Mouse (Mus musculus) large intestine, adult 2 months (tissue): ENCODE measurements around the gene Nampt. TPM values are rescaled to one million over a fixed set of nuclear protein-coding genes. Genes with fewer than 3 reads are reported as not detected.

Source experiments
- DNase-seq: peaks from one replicate; pipeline ENCODE4 v3.0.0-alpha.2; 2012; ENCODE audit warnings: low read depth, low spot score
- WGBS: fragments of 180-500 bp; shearing (Covaris S2); methylation state at CpG from one replicate; pipeline ENCODE4 v1.1.7; 2018; 5-methylcytosine and 5-hydroxymethylcytosine counted together
- polyA plus RNA-seq: library from polyadenylated mRNA; depleted of rRNA; stranded (reverse); fragments of >200 nt; gene quantifications from 2 replicates; pipeline ENCODE4 v1.2.3, GENCODE M21; 2012; rRNA removed

Nampt gene
- polyA plus RNA-seq = 12.3 and 13.1 TPM in 2 replicates

- 3% methylated on average over 5 of the region's 5 CpGs for WGBS
- no peak for DNase-seq
Observed at GRCm38 (mm10) chr12:32819416-32819815, at the start of gene Nampt. Nampt (plus strand) TSS chr12:32819545.

- DNase-seq = no peak
- WGBS = 84% methylated on average over 4 of the region's 4 CpGs
Observed at GRCm38 (mm10) chr12:32770766-32771165, 48.6 kb upstream of the Nampt start.

- no peak for DNase-seq
- 79% methylated on average over 5 of the region's 5 CpGs for WGBS
Observed at GRCm38 (mm10) chr12:32774592-32774991, 44.8 kb upstream of the Nampt start.

- DNase-seq = no peak
- 66% methylated on average over 3 of the region's 3 CpGs for WGBS
Observed at GRCm38 (mm10) chr12:32789092-32789491, 30.3 kb upstream of the Nampt start.

DNA sequence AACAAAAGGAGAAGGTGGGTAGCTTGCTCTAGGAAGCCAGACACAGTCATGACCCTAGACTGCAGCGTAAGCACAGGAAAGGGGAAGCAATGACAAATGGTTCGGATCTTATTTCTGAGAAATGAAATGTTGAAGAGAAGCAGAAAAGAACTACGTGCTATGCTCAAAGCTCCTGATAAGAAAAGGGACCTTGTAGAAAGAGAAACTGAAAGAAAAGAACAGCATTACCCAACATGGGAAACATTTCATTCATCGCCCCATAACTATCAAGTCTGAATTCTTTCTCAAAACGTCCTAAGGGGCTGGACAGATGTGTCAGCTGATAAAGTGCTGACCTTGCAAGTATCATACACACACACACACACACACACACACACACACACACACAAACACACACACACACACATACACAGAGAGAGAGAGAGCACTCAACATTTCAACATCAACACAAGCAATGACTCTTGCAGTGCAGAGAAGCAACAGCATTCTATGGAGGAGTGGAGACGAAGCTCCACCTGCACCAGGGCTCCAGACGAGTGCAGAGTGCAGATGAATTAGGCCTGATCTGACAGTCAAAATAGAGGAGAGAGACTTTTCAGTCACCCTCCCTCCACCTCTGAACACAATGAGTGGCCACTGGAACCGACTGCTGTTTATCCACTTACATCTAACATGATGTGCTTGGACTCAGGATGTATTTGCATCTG lies 23.4 kb upstream of the Nampt start:
- WGBS = 61% methylated on average over 8 of the region's 8 CpGs
- no peak for DNase-seq

- 70% methylated on average over 3 of the region's 3 CpGs for WGBS
- DNase-seq = no peak
Observed at GRCm38 (mm10) chr12:32797438-32797837, 21.9 kb upstream of the Nampt start.

GRCm38 (mm10) chr12:32801078-32801477 lies 18.3 kb upstream of the Nampt start:
- DNase-seq = no peak
- WGBS = 64% methylated on average over 7 of the region's 7 CpGs

DNA sequence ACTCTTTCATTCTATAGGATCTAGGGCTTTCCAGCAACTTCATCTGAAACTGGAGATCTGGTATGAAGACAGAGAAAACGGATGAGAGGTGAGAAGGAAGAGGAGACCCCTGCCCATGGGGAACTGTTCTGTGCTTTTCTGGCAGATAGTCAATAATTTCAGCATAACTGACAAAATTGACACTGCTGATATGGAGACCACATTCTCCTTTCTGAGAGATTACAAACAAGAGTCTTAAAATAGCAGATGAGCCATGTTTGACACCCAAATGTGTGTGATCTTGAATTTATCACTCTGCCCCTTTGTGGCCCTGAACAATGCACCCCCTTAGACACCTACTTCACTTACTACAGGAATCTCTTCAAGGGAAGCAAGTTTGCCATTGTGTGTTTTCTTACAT lies 13.8 kb upstream of the Nampt start:
- no peak for DNase-seq
- WGBS = 77% methylated on average over 1 of the region's 1 CpGs

DNA sequence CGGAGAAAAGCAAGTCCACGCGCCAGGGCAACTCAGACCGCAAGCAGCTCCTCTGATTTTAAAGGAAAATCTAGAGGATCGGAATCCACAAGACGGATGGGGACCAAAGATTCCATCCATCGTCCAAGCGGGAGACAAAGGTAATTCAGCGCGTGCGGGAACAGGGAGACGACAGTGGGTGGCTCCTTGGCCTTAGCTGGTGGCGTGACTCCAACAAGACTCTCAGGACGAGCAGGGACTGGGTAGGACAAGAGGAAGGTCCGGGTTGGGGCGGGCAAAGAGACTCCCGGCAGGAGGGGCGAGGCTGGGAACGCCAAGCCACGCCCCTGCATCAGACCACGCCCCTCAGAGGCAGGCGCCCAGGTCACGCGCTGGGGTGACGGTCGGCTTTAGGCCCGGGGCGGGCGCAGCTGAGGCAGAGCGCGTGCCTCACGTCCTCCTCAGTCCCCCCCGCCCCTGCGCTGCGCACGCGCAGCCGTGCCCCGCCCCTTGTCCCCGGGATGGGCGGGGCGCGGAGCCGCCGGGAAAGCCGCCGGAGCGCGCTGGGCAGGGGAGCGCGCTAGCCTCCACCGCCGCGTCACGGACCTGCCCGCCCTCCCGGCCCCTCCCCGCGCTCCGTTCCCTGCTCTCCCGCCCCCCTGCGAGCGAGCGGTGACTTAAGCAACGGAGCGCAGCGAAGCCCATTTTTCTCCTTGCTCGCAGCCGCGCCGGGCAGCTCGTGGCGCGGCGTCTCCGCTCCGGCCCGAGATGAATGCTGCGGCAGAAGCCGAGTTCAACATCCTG lies 669 bp downstream of the Nampt start:
- WGBS = under 1% methylated on average over 78 of the region's 80 CpGs
- peak; percentile 92 for DNase-seq

DNA sequence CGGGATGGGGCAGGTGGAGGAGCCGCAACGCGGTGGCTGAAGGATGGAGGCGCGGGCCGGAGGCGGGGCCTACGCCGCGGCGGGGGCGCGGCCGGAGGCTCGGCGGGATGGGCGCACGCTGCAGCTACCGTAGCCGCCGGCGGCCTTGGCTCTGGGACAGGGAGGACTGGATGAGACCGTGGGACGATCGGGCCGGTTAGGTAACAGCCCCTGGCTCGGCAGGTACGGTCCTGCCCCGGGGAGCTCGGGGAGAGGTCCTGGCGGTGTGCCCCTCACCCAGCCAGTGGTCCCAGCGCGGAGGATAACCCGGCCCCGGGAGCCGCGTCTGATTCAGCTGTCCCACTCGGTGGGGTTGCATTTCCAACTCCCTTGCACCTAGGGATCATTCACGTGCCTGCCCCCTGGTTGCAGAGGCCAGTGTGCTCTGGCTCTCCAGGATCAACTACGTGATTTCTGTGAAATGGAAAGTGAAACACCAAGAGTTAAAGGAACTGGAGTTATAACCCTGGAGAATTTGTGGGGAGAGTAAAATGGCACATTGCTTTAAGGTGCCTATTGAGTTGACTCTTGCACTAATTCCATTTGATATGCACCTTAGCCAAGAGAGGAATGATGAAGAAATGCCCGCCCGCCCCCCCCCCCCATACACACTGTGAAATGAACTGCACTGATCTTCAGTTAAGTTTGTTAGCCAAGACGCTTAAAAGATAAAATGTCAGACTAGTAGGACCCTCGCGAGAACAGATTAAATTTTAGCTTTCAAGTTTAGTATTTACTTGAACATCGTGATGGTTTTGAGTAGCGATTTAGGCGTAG lies 1.6 kb downstream of the Nampt start:
- WGBS = under 1% methylated on average over 49 of the region's 49 CpGs
- peak; percentile 42 for DNase-seq

DNA sequence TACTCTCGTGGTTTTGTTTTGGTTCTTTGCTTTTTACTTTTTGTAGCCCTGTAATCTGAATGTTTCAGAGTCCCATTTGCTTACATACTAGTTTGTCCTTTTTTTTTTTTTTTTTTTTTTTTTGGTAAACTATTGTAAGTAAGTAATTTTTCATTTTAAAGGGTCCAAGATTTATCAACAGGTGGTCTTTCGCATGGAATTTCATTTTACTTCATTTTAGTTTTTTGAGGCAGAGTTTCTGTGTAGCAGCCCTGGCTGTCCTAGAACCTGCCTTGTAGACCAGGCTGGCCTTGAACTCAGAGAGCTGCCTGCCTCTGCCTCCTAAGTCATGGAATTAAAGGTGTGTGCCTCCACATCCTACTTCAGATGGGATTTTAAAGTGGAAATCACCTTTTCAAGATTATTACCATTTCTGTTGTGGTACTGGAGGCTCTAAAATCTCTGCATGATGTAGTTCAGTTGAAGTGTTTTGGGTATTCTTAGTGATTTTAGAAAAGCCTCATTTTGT lies 2.2 kb downstream of the Nampt start:
- WGBS = 42% methylated on average over 2 of the region's 2 CpGs
- DNase-seq = no peak

DNA sequence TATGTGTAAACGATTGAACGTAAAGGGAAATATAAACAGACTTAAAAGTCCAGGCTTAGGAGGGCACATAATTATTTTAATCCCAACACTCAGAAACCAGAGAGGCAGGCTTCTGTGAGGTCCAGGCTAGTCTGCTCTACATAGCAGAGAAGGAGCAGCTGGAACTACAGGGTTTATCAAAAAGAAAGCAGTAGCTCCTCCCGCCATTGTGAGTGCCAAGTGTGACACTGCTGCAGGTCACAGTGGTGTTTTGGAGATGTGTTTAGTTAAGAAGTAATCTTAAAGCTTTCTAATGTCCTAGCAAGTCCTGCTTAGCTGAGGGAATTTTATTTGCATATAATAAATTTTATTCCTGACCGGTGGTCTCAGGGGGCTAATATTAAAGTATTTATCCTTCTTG lies 2.7 kb downstream of the Nampt start:
- WGBS = 69% methylated on average over 4 of the region's 4 CpGs
- DNase-seq = no peak

- DNase-seq = no peak
- 95% methylated on average over 6 of the region's 6 CpGs for WGBS
Observed at GRCm38 (mm10) chr12:32824586-32824985, 5.2 kb downstream of the Nampt start.

- WGBS = 15% methylated on average over 3 of the region's 3 CpGs
- DNase-seq = no peak
Observed at GRCm38 (mm10) chr12:32826971-32827370, 7.6 kb downstream of the Nampt start.

DNA sequence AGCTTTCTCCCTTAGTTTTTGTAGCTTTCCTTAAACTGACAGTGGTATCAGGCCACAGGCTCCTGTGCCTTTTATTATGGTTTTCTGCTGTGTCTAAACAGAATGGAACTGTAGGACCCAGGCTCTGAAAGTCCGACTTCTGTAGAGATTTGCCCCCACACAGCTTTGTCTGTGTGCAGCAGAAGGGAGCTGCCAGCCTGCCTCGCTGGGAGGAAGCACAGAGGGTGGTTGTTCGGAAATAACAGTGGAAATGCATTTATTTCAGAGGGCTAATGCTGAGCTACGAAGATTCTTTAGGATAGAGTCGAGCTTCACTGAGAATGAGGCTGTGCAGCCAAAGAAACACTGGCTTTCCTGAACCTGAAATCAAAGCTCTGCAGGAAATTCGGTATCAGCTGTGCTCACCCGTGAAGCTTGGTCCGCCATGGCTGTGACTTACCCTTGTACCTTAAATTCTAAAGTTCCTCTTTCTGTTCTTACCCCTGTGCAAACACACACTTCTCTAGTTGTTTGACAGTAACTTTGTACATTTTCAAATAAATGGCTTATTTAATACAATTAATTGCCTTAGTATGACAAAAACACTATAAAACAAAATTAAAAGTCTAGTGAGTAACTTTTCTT lies 8.9 kb downstream of the Nampt start:
- WGBS = 74% methylated on average over 8 of the region's 8 CpGs
- DNase-seq = no peak

GRCm38 (mm10) chr12:32829321-32830090 lies 10.2 kb downstream of the Nampt start:
- DNase-seq = no peak
- 83% methylated on average over 9 of the region's 9 CpGs for WGBS

DNA sequence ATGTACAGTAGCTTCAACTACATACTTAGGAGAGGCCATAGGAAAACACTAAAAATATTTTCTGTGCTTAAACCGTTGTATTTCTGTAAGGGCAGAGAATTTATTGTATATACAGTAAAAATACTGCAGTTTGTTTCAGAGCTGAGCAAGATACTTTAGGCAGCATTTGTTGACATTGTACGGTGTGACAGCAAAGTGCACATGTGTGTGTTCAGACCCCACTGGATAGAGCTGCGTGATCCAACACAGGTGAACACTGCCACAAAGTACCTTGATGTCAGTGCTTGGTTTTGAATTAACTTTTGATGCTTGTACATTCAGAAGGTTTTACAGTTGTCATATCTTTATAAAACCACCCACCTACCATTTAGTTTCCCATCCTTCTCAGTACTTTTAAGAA lies 12.7 kb downstream of the Nampt start:
- WGBS = 82% methylated on average over 3 of the region's 3 CpGs
- DNase-seq = no peak

DNA sequence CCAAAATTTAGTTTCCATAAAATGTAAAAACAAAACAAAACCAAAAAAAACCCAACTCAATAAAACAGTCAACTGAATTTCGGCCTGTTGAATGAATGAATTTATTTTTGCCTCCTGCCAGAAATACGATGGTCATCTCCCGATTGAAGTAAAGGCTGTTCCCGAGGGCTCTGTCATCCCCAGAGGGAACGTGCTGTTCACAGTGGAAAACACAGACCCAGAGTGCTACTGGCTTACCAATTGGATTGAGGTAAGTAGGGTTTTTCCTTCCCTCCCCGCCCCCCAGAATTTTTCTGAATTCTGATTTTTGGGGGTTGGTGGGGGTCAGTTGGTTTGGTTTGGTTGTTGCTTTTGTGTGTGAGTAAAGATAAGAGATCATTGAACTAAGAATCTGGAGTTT lies 15.4 kb downstream of the Nampt start:
- DNase-seq = no peak
- 84% methylated on average over 6 of the region's 6 CpGs for WGBS

- DNase-seq = no peak
- WGBS = 15% methylated on average over 4 of the region's 4 CpGs
Observed at GRCm38 (mm10) chr12:32835235-32835634, 15.9 kb downstream of the Nampt start.
